Mouse (Mus musculus) hindbrain, embryonic 10.5 days (tissue): Measurements from ENCODE around the gene Nol3. TPM values are rescaled to one million over a fixed set of nuclear protein-coding genes. Genes with fewer than 3 reads are reported as not detected.

ENCODE experiments used
- DNase-seq: peaks from one replicate; pipeline ENCODE4 v3.0.0-alpha.2; 2017; ENCODE audit warnings: low spot score
- H3K27ac ChIP-seq: fragments of 300-500 bp; sonication (generic); 2 replicates; pipeline ENCODE4 v1.5.1; 2016; ENCODE audit warnings: mild to moderate bottlenecking, moderate library complexity
- H3K27me3 ChIP-seq: fragments of 300-500 bp; sonication (generic); 2 replicates; pipeline ENCODE4 v1.6.1; 2016; ENCODE audit warnings: mild to moderate bottlenecking; ENCODE audit not compliant: poor library complexity, insufficient read depth, severe bottlenecking
- H3K36me3 ChIP-seq: fragments of 300-500 bp; sonication (generic); 2 replicates; pipeline ENCODE4 v1.6.1; 2016; ENCODE audit warnings: mild to moderate bottlenecking, moderate library complexity
- H3K4me1 ChIP-seq: fragments of 300-500 bp; sonication (generic); replicated peaks from 2 replicates; pipeline ENCODE4 v1.6.1; 2016; ENCODE audit warnings: mild to moderate bottlenecking
- H3K4me3 ChIP-seq: fragments of 300-500 bp; sonication (generic); 2 replicates; pipeline ENCODE4 v1.5.1; 2016; ENCODE audit warnings: mild to moderate bottlenecking, moderate library complexity
- H3K9me3 ChIP-seq: fragments of 300-500 bp; sonication (generic); 2 replicates; pipeline ENCODE4 v1.6.1; 2016; ENCODE audit warnings: mild to moderate bottlenecking, moderate library complexity
- WGBS: fragments of 180-500 bp; shearing (Covaris S2); methylation state at CpG from one replicate; pipeline ENCODE4 v1.1.7; 2016; 5-methylcytosine and 5-hydroxymethylcytosine counted together
- polyA plus RNA-seq: library from polyadenylated mRNA; unstranded; fragments of >200 nt; fragmentation: Nextera tagmentation; extraction: Ambion mirVana; gene quantifications from 2 replicates; pipeline ENCODE4 v1.2.1, GENCODE M21; 2016

The Nol3 gene
- polyA plus RNA-seq, 1 experiment from 2014 or later = 2.1 TPM

DNA sequence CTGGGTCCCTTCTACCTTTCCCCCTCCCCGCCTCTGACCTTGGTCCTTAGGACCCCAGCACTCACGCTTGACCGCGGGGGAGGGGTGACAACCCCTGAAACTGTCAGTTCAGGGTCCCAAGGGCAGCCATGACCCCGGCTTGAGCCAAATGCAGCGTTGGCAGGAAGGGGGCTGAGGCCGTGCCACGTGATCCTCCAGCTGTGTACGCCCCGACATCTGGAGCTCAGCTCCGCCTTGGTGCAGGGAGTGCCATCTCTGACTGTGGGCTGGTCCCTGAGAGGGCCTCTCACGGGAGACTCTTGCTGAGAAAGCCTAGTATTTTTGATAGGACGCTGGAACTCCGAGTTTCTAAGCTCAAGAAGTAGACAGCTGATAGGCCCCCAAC is 21.0 kb upstream of the Nol3 start, which contains the start of gene B3gnt9:
Gene B3gnt9, minus strand, starts transcription at position 188 of the 385 bp plus-strand sequence.
- Histone ChIP-seq H3K36me3 (peaks cover 34% of the 10 kb centered on the region), H3K27me3 (peaks cover 54% of the 10 kb centered on the region), H3K4me3 (peak within 1 kb of the TSS; percentile 72), H3K9me3 (no peaks in the 10 kb centered on the region), H3K27ac (peak within 1 kb of the TSS; percentile 84), H3K4me1 (peaks cover 37% of the 10 kb centered on the region)
- WGBS = 2% methylated on average over 14 of the region's 14 CpGs
- peak; percentile 64 for DNase-seq

DNA sequence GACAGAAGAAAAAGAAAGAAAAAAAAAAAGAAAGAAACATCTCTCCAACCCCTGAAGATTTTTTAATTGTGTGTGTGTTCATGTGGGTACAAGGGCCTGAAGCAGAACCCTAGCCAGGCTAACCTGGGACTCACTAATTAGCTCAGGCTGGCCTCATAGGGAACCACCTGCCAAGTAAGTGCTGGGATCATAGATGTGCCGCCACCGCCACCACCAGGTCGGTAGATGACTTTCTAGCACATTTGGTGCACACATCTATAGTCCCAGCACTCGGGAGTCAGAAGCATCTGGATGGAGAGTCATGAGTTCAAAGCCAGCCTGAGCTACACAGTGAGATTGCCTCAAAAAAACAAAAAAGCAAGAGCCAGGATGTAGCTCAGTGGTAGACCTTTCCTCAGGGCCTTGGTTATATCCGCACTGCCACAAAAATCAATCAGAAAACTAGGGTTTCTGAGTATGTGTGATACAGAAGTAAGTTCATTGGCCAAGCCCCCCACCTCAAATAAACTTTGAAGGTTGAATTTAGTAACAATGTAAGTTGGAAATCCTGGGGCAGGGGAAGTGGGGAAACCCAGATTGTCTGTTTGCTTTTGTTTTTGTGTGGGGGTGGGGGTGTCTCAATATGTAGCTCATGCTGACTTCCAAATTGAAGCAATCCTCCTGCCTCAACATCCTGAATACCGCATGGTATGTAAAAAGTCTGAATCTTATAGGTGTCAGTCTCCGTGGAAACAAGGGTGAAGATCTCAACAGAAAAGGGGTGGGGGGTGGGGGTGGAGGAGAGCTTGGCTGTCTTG is 18.4 kb upstream of the Nol3 start:
- peaks cover 7% of the 10 kb centered on the region; the same call in 1 of the 2 replicates for H3K9me3 ChIP-seq
- H3K4me1 ChIP-seq = peaks cover 38% of the 10 kb centered on the region
- no peak for DNase-seq
- H3K27me3 ChIP-seq = peaks cover 79% of the 10 kb centered on the region
- H3K27ac ChIP-seq = no peak overlapping the region
- peaks cover 9% of the 10 kb centered on the region for H3K36me3 ChIP-seq
- 63% methylated on average over 7 of the region's 7 CpGs for WGBS
- no peak overlapping the region for H3K4me3 ChIP-seq

DNA sequence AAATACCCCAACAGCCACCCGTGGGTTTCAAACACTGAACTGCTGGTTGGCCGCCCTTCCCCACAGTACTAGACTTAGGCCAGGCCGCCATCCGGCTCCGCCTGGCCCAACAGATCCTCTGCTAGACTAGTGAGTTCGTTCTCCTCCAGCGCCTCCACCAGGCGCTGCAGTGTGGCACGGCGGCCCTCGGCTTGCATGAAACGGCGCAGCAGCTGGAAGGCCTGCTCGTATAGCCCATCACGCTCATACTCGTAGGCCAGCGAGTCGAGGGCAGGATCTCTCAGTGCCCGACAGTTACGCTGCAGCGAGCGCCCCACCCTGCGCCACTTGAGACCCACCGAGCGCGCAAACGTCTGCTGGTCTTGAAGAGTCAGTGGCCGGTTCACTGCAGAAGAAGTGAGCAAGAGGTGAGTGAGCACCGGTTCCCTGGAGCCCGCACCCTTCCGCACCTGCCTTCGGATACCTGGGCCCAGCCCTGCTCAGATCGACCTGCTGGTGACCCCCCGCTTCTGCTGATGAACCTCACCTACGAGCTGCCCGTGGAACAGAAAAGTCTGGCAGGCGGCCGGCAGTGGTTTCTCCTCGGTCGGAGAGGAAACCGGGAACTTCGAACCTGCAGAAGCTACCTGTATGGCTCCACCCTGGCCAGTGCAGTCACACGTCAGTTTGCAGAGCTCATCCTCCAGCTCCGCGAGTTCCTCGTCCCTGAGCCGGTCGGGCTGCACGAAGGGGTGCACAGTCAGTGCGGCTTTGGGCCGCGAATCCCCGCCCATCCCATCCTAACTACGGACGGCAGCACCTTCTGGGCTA is 16.8 kb upstream of the Nol3 start:
- Histone ChIP-seq H3K9me3 (peaks cover 7% of the 10 kb centered on the region; the same call in 1 of the 2 replicates), H3K27me3 (peaks cover 95% of the 10 kb centered on the region), H3K27ac (no peak overlapping the region), H3K36me3 (no peaks in the 10 kb centered on the region), H3K4me1 (peaks cover 34% of the 10 kb centered on the region), H3K4me3 (peak overlapping the region; percentile 51)
- WGBS = 2% methylated on average over 55 of the region's 55 CpGs
- DNase-seq = peak; percentile 67

DNA sequence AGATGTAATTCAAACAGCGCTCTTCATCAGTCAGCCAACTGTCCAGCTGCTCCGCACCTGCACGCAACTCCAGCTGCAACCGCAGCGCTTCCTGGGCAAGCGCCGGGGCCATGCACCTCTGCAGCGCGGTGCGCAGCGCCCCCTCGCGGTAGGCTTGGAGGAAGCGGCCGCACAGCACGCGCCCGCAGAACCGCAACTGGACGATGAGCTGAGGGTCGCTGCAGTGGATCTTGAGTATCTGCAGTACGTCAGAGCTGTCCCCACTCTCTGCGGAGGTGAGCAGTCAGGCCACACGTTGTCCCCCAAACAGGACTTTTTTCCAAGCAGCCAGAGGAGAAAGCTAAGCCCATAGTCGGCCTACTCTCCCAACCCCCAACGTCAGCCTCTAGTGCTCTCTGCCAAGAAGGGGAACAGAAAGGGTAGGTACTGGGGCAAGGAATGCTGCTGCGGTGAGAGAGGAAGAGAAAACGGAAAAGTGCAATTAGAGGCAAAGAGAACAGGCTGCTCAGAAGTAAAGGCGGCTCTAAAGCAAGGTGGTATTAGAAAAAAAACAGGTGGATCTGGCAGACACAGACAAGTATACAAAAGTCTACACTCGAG is 16.1 kb upstream of the Nol3 start:
- Histone ChIP-seq H3K4me3 (peak overlapping the region; percentile 51), H3K36me3 (no peaks in the 10 kb centered on the region), H3K27me3 (peaks cover 100% of the 10 kb centered on the region), H3K27ac (no peak overlapping the region), H3K4me1 (peaks cover 34% of the 10 kb centered on the region), H3K9me3 (peaks cover 7% of the 10 kb centered on the region; the same call in 1 of the 2 replicates)
- peak; percentile 84 for DNase-seq
- WGBS = 4% methylated on average over 30 of the region's 30 CpGs

DNA sequence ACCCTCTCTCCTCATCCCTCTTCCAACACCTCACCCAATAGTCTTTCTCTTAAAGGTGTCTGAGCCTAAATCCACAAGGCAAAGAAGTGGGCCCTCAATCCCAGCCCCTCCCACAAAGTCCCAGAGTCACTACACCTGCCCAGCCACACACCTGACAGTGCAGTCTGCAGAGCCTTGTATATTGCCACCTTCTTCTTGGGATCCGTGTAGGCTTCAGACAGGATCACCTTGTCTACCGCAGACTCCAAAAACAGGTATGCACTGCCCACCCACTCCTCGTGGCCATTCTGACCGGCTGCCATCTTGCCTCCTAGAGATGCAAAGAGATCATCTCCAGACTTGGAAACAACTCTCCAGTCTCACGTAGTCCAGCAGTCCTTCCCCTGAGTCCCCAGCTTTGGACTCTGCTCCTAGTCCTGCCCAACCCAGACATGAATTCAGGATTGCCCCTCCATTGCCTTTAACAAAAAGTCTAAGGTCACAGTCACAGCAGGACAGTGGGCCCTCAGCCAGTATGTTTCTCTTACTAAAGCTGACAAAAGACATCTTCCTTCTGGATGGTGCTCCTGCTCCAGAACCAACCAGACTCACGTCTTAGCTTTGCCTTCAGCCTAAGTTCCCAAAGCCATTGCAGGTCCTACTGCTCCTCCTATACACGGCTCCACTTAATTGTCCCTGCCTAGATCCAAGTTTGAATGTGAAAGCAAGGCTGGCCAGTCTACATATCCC is 15.4 kb upstream of the Nol3 start:
- WGBS = 61% methylated on average over 7 of the region's 7 CpGs
- Histone ChIP-seq H3K4me3 (no peak overlapping the region), H3K9me3 (peaks cover 7% of the 10 kb centered on the region; the same call in 1 of the 2 replicates), H3K36me3 (no peaks in the 10 kb centered on the region), H3K27me3 (peaks cover 100% of the 10 kb centered on the region), H3K27ac (no peak overlapping the region), H3K4me1 (peaks cover 31% of the 10 kb centered on the region)
- no peak for DNase-seq

DNA sequence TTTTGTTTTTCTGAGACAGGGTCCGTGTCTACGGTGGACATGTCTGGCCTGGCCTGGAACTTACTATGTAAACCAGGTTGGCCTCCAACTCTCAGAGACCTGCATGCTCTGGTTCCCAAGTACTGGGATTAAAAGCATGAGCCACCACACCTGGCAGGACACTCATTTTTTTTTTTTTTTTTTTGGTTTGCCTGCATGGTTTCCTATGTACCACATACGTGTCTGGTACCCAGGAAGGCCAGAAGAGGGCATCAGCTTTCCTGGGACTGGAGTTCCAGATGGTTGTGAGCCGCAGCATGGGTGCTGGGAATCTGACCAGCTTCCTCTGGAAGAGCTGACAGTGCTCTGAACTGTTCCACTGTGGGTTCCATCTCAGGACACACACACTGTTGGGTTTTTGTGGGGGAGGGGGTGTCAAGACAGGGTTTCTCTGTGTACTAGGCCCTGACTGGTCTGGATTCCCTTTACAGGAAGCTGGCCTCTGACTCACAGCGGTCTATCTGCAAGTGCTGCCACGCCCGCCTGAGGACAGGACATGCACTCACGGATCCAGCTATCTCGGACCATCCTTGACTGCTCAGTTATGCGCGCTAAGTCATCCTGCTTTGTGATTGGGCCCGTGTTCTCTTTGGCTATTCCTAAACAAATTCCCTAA is 14.5 kb upstream of the Nol3 start:
- peaks cover 12% of the 10 kb centered on the region for H3K9me3 ChIP-seq
- peaks cover 30% of the 10 kb centered on the region for H3K4me1 ChIP-seq
- H3K27ac ChIP-seq = no peak overlapping the region
- H3K4me3 ChIP-seq = no peak overlapping the region
- no peak for DNase-seq
- H3K36me3 ChIP-seq = no peaks in the 10 kb centered on the region
- WGBS = 86% methylated on average over 12 of the region's 12 CpGs
- H3K27me3 ChIP-seq = peaks cover 100% of the 10 kb centered on the region

DNA sequence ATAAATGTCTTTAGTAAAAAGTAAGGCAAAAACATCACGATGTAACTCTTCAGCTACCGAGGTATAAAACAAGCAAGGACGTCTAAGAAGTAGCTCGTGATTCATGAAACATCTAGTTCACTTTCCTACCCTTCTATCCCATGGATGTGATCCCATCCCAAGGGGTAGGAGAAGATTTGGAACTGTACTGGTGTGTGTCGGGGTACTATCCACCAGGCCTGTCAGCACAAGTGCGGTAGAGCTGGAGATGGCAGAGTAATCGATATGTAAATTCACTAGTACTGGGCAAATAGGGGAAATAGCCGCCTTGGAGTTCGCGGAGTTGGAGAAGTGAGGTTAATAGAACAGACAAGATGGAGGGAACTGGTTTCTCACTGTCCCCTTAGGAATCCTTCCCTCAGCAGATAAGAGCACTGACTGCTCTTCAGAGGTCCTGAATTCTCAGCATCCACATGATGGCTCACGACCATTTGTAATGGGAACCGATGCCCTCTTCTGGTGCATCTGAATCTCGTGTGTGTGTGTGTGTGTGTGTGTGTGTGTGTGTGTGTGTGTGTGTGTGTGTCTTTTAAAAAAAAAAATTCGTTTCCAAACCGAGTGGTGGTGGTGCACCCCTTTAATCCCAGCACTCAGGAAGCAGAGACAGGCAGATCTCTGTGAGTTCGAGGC is 12.6 kb upstream of the Nol3 start:
- Histone ChIP-seq H3K36me3 (no peaks in the 10 kb centered on the region), H3K4me1 (peaks cover 39% of the 10 kb centered on the region), H3K4me3 (peak overlapping the region; percentile 74; the same call in 1 of the 2 replicates), H3K9me3 (peaks cover 13% of the 10 kb centered on the region), H3K27ac (no peak overlapping the region), H3K27me3 (peaks cover 100% of the 10 kb centered on the region)
- no peak for DNase-seq
- WGBS = 42% methylated on average over 16 of the region's 16 CpGs

DNA sequence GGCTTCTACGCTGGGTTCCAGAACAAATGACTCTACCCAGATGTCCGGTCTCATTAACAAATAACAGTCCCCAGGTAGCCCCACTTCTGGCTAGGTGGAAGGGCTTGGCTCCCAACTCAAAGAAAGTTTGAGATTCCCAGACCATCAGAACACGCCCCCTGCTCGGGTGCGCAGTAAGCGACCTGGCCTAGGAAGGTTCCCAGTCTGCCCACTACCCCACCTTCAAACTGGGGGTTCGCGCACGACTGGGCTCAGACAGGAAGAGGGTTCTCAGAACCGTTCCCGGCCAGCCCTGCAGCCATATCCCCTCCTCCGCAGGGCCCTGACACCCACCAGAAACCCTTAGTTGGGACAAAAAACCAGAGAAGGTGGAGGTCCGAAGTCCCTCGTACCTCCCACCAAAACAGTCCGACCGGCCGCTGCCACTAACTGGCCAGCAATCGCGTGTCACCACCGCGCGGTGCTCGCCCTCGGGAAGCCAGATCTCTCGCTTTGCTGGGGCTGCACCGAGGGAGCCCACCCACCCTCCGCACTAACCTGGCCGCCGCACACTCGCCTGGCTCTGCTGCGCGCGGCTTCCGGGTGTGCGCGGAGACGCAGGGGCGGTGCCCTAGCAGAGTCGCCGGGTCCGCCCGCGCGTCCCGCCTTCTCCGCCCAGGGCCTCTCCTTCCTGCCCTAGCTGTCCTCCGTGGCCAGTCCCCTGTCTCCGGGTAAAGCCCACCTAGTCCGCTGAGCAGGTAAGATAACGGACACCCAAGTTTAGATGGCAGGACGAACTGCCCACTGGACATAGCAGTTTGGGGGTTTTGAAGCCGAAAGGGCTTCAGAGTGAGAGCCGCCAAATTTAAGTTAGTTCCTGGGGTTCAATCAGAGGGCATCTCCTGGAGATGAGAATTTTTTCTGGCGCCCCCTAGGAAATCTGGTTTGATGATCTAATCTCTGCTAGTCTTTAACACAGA is 11.6 kb upstream of the Nol3 start, which contains the start of the genes Tradd and Fbxl8:
Gene Tradd, minus strand, starts transcription at position 586 of the 959 bp plus-strand sequence.
Gene Fbxl8, plus strand, starts transcription at position 625 of the 959 bp plus-strand sequence.
- Histone ChIP-seq H3K27ac (peak within 1 kb of the TSS; percentile 56), H3K9me3 (peaks cover 13% of the 10 kb centered on the region), H3K27me3 (peaks cover 100% of the 10 kb centered on the region), H3K36me3 (no peaks in the 10 kb centered on the region), H3K4me3 (peak within 1 kb of the TSS; percentile 74), H3K4me1 (peaks cover 39% of the 10 kb centered on the region)
- peak; percentile 76 for DNase-seq
- WGBS = 1% methylated on average over 54 of the region's 54 CpGs

DNA sequence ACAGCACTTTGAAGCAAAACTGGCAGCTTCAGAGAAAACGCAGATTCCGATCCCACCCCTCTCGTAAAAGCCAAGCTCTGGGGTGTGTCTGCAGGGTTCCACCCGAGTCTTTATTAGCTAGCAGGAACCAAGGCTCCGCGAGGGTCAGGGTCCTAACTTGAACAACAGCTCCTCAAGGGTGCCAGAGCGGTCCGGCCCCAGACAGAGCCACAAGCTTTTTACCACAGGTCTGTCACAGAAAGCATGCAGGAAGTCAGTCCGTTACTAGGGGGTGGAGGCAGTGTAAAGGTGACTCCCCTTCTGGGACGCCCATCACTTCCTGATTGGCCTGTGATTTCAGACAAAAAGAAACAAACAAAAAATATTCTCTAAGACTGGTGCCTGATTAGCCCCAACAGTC is 10.8 kb upstream of the Nol3 start:
- 16% methylated on average over 10 of the region's 10 CpGs for WGBS
- Histone ChIP-seq H3K4me1 (peaks cover 39% of the 10 kb centered on the region), H3K4me3 (peak overlapping the region; percentile 74), H3K36me3 (no peaks in the 10 kb centered on the region), H3K27me3 (peaks cover 100% of the 10 kb centered on the region), H3K9me3 (peaks cover 13% of the 10 kb centered on the region), H3K27ac (no peak overlapping the region)
- no peak for DNase-seq

DNA sequence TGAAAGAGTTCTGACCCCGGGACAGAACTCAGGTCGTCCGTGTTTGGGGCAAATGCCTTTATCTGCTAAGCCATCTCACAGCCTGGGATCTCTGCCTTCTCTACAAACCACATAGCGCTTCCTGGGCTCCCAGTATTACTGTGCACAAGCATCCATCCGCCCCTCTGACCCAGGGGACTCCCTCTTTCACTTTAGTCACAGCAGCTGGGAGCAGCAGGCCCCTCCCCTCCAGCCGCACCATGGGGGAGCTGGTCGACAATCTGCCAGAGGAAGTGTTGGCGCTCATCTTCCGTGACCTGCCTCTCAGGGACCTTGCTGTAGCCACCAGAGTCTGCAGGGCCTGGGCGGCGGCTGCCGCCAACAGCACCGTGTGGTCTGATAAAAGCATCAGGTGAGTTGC is 9.2 kb upstream of the Nol3 start:
- H3K36me3 ChIP-seq = no peaks in the 10 kb centered on the region
- peaks cover 50% of the 10 kb centered on the region for H3K4me1 ChIP-seq
- 6% methylated on average over 13 of the region's 13 CpGs for WGBS
- H3K27me3 ChIP-seq = peaks cover 100% of the 10 kb centered on the region
- no peak for DNase-seq
- no peak overlapping the region for H3K4me3 ChIP-seq
- H3K27ac ChIP-seq = no peak overlapping the region
- H3K9me3 ChIP-seq = peaks cover 9% of the 10 kb centered on the region
